Mouse (Mus musculus) layer of hippocampus, postnatal 14 days (tissue): ENCODE measurements around the gene Camp. TPM values are rescaled to one million over a fixed set of nuclear protein-coding genes. Genes with fewer than 3 reads are reported as not detected.

Experiments used
- DNase-seq, 2 experiments: peaks; one replicate each; pipeline ENCODE4 v3.0.0; 2021 to 2022; ENCODE audit warnings: low spot score in 2 of 2, mixed read lengths in 1 of 2
- long read RNA-seq, 2 experiments: library from polyadenylated mRNA; stranded (forward); transcript quantifications; one replicate each; pipeline ENCODE4 v2.0.0; 2021
- total RNA-seq, 2 experiments: library from RNA; stranded (reverse); gene quantifications; 2 replicates each; pipeline ENCODE4 v1.2.3; 2021

The Camp gene
- not detected for total RNA-seq
- long read RNA-seq, experiment 1: 0 reads
- long read RNA-seq, experiment 2: 0 reads

- DNase-seq: no peak
Measured at GRCm38 (mm10) chr9:109849312-109849758, at the start of gene Camp. Camp (minus strand) TSS chr9:109849617.

- DNase-seq: no peak
Measured at GRCm38 (mm10) chr9:109898027-109898426, 48.6 kb upstream of the Camp start.

DNA sequence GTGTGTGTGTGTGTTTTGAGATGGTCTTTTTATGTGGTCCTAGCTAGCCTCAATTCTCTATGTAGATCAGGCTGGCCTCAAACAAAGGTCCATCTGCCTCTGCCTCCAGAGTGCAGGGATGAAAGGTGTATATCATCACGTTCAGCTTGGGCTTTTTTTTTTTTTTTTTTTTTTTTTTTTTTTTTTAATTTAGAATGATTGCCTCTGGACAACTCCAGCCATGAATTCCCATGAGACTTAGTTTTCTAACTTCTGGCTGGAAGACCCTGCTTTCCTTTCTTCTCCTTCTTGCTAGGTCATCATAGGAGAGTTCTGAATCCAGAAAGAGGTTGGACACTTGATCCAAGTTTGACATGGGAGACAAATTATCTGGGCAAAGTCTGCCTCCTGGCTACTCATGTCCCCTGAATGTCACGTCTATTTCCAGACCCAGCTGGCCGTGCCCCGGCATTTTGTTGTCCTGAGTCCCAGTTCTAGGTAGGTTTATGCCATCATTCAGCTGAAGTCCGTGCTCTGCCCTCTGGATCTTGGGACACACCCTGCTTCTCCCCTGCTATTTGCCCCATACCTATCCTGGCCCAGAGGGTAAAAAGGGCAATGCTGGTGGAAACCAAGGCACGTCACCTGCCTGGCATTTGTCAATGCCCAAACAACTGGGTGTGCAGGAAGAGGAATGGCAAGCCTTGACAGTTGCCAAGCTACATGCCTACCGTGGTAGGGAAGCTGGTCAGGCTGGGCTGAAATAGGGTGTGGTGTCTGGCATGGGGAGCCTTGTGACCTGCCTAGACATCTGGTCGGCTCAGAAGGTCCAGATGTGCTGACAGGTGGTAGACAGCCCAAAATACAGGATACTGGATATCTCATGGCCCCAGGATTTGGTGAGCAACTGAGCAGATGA is 47.1 kb upstream of the Camp start:
- no peak for DNase-seq

DNA sequence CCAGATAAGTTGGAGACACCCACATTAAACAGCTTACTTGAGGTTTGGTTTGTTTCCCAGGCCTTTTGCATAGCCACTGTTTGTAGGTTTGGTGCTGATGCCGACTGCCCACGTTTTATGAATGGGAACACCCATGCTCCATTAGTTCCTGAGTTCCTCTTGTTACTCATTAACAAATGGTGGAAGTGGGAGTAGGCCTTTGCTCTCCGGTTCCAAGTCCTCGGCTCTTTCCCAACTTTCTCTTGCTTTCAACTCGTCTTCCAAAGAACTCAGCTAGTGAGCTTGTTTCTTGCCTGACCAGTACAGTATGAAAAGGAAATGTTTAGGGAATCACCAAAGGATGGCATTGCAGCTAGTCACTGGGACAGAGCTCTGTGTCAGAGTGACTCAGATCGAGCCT is 46.2 kb upstream of the Camp start:
- DNase-seq: no peak

DNA sequence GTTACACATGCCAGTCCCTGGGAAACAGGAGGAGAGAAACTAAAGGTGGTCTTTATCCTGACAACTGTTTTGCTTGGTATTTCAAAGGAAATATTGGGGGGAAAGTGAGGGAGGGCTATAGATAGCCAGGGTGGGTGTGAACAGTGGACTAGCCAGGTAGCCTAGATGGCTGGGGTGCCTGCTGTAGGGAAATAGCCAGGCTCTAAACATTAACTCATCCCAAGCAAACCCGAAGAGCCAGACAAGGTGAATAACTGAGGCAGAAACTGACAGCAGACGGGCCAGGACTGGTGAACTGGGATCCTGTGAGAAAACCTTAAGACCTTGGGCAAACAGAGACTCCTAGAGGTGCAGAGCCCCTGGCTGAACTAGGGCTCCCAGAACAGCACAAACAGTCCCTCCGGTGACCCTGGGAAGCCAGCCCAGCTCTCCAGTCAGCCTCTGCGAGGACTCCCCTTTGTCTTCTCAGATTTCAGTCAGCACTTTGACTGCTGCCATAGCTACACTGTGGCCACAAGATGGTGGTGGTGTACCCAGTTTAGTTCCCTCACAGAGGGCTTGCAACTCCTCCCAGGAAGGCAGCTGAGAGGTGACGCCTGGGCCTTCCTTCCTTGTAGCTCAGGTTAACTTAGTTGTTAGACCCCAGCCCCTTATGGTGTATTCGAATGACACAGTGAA is 45.1 kb upstream of the Camp start:
- peak; percentile 70 to 84 for DNase-seq

DNA sequence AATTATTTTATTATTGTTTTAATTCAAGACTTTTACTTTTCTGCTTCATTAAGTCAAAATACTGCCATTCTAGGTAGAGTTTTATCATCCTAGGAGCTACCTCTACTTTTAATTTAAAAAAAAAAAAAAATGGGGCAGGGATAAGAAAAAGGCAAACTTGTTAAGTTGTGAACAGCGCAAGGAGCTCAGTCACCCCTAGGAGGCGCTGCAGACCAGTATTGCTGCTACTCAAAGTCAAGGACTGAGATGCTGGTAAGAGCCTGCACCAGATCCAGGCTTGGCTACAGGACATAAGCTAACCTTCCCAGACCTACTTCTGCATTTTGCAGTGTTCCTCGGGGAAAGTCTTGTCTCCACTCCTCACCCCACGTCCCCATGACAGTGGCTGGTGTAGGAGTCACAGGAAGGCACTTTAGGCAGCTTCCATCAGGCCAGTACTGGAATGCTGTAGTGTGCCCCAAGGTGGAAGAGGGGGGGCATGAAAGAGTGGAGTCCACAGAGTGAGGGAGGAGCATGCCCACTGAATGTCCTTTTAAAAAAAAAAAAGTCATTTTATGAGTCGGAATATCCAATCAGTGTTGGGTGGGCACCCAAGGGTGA is 43.3 kb upstream of the Camp start:
- peak; percentile 58 to 79 for DNase-seq

GRCm38 (mm10) chr9:109891501-109891900 is 42.1 kb upstream of the Camp start:
- DNase-seq: no peak

DNA sequence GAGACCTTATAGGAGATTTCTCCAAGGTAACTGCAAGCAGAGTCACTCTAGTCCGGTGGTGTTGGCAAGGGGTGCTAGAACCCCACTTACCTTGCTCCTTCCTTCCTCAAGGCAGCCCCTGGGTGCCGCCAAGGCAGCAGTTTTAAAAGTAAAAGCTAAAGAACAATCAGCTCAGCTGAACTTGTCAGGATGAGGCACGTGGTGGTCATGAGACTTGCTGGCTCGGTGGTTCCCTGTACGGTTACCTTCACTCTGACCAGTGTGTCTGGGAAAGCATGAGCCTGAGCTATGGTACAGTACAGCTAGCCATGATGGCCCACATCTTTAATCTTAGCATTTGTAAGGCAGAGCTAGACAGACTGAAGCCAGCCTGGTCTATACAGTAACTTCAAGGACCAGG is 37.9 kb upstream of the Camp start:
- no peak for DNase-seq

DNA sequence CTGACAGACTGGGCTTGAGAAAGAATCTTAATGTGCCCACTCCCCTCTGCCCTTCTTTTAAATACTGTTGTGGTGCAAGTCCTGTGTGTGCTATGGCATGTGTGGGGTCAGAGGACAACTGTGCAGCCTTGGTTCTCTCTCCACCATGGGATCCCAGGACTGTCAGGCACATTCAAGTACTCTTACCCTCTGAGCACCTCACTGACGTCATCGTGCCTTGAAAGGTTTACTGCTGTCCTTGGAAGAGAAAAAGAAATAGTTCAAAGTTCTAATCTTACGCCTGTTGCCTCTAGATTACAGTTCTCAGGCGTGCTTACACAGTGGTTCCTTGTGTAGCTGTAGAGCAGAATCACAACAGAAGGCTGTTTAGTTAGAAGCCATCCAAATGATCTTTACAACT is 36.8 kb upstream of the Camp start:
- no peak for DNase-seq

GRCm38 (mm10) chr9:109879305-109879704 is 29.9 kb upstream of the Camp start:
- no peak for DNase-seq

GRCm38 (mm10) chr9:109877666-109878065 is 28.2 kb upstream of the Camp start:
- no peak for DNase-seq

DNA sequence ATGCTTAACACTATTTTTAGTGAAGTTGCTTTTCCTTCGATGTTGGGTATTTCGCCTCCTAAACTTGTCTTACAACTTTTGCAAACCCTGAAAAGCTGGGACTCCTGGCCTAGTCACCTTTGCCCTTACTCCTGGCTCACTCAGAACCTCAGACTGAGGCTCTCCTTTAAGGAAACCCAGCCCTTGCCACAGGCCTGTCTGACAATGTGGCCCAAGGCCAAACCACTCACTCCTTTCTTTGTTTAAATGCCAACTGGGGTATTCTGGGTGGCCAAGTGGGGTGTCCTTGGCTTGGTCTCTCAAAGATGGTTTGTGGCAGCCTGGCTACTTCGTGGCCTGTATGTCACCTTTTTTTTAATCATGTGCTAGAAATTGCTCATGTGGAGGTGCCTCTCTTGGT is 27.3 kb upstream of the Camp start:
- no peak for DNase-seq

GRCm38 (mm10) chr9:109875695-109876601 is 26.5 kb upstream of the Camp start:
- no peak for DNase-seq

GRCm38 (mm10) chr9:109874797-109875691 is 25.6 kb upstream of the Camp start, which contains the start of gene Cdc25a:
Cdc25a (plus strand) TSS chr9:109875579.
- DNase-seq: peak; percentile 95 to 98

- no peak for DNase-seq
Measured at GRCm38 (mm10) chr9:109870983-109871572, 21.7 kb upstream of the Camp start.

GRCm38 (mm10) chr9:109866218-109866617 is 16.8 kb upstream of the Camp start:
- DNase-seq: no peak

GRCm38 (mm10) chr9:109863085-109863484 is 13.7 kb upstream of the Camp start:
- DNase-seq: no peak

DNA sequence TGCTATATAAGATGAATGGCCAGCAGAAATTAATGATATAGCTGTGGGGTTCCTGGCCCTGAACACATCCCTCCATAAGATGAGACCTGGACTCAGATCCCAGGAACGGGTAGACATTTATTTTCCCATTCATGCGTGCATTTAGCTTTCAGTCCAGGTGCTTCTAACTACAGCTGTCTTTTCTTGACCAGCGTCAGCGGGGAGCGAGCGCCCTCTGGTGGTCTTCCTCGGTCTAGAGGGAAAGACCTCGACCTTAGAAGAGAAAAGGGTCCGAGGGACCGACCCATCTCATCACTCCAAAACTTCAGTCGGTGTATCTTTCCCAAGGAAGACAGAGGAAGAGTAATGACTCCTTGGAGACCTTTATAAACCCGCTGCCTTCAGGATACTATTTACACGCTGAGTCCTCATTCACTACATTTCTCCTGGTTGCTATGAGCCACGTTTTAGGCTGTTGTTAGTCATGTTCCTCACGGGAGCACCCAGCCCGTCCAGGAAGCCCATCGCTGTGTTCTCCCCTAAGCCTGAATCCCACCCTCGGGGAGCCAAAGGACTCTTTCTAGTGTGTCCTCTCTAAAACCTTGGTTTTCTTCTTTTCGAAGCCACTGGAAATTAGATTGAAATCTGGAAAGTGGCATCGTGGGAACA is 13.1 kb upstream of the Camp start:
- peak; percentile 63 to 68 for DNase-seq

DNA sequence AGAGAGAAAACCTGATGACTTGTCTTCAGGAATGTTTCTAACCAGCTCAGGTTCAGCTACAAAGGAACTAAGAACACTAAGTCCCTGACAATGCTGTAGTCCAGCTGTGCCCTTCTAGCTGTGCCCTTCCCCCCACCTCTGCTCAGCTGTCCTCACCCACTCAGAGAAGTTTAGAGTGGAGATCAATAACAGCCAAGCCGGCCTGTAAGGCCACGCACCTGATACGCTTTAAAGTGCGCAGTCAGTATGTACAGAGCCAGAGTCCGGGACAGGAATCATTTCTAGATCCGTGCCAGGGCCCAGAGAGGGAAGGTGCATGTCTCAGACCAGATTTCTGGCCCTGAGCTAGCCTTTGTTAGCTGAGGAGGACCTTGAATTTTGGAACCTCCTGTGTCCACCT is 6.5 kb upstream of the Camp start:
- no peak for DNase-seq
